Mouse (Mus musculus) lung, postnatal 0 days (tissue): Measurements from ENCODE around the gene Golgb1. TPM values are rescaled to one million over a fixed set of nuclear protein-coding genes. Genes with fewer than 3 reads are reported as not detected.

Experiments used
- ATAC-seq: fragments of 200-750 bp; cut with Nextera tagmentation; 2 replicates; pipeline ENCODE4 v1.8.0; 2017; ENCODE audit warnings: moderate library complexity
- DNase-seq: peaks from one replicate; pipeline ENCODE4 v3.0.0-alpha.2; 2016; ENCODE audit warnings: low spot score
- H3K27ac ChIP-seq: fragments of 300-500 bp; sonication (generic); 2 replicates; pipeline ENCODE4 v1.5.1; 2014; ENCODE audit warnings: antibody characterized with exemption, mild to moderate bottlenecking, low read length, mixed read lengths
- H3K27me3 ChIP-seq: fragments of 300-500 bp; sonication (generic); replicated peaks from 2 replicates; pipeline ENCODE4 v1.6.1; 2014; ENCODE audit warnings: low read length, mixed read lengths; ENCODE audit not compliant: insufficient read depth
- H3K36me3 ChIP-seq: fragments of 300-500 bp; sonication (generic); 2 replicates; pipeline ENCODE4 v1.6.1; 2014; ENCODE audit warnings: low read length, mixed read lengths; ENCODE audit not compliant: insufficient read depth
- H3K4me1 ChIP-seq: fragments of 300-500 bp; sonication (generic); 2 replicates; pipeline ENCODE4 v1.6.1; 2014; ENCODE audit warnings: antibody characterized with exemption, low read depth, low read length, mixed read lengths; ENCODE audit not compliant: insufficient read depth
- H3K4me2 ChIP-seq: fragments of 300-500 bp; sonication (generic); replicated peaks from 2 replicates; pipeline ENCODE4 v1.6.1; 2014; ENCODE audit warnings: low read depth, mild to moderate bottlenecking, low read length, moderate library complexity, mixed read lengths
- H3K4me3 ChIP-seq: fragments of 300-500 bp; sonication (generic); 2 replicates; pipeline ENCODE4 v1.5.1; 2014; ENCODE audit warnings: low read depth, low read length
- H3K9ac ChIP-seq: fragments of 300-500 bp; sonication (generic); replicated peaks from 2 replicates; pipeline ENCODE4 v1.6.1; 2014; ENCODE audit warnings: low read depth, mild to moderate bottlenecking
- H3K9me3 ChIP-seq: fragments of 300-500 bp; sonication (generic); 2 replicates; pipeline ENCODE4 v1.6.1; 2016; ENCODE audit warnings: low read length, mixed read lengths
- CTCF ChIP-seq: IDR thresholded peaks from 2 replicates; pipeline ENCODE4 v1.5.1; 2016; ENCODE audit warnings: antibody characterized with exemption, mild to moderate bottlenecking
- EP300 ChIP-seq: IDR thresholded peaks from 2 replicates; pipeline ENCODE4 v1.6.1; 2016; ENCODE audit warnings: antibody characterized with exemption, mild to moderate bottlenecking, control low read depth
- WGBS: fragments of 180-500 bp; shearing (Covaris S2); extraction: QIAGEN DNeasy Blood & Tissue Kit; methylation state at CpG from one replicate; pipeline ENCODE4 v1.1.7; 2014; 5-methylcytosine and 5-hydroxymethylcytosine counted together
- polyA plus RNA-seq: library from polyadenylated mRNA; unstranded; fragments of >200 nt; fragmentation: Nextera tagmentation; extraction: Ambion mirVana; gene quantifications from 2 replicates; pipeline ENCODE4 v1.2.1, GENCODE M21; 2015

The Golgb1 gene
- polyA plus RNA-seq, 1 experiment from 2014 or later = 114 TPM

- Histone ChIP-seq H3K9me3 (no peaks in the 10 kb centered on the region), H3K4me1 (no peaks in the 10 kb centered on the region), H3K4me2 (no peak overlapping the region), H3K36me3 (peaks cover 30% of the 10 kb centered on the region), H3K27me3 (no peaks in the 10 kb centered on the region), H3K9ac (no peak overlapping the region), H3K27ac (no peak overlapping the region), H3K4me3 (no peak overlapping the region)
- WGBS = 91% methylated on average over 8 of the region's 8 CpGs
- no peak for DNase-seq
- ATAC-seq = no peak
- TF ChIP-seq CTCF (no peak), EP300 (no peak)
These were observed 49.4 kb downstream of the Golgb1 start for GRCm38 (mm10) chr16:36924312-36924711.

GRCm38 (mm10) chr16:36925351-36925750 lies 50.4 kb downstream of the Golgb1 start:
- no peak overlapping the region for H3K27ac ChIP-seq
- no peak for ATAC-seq
- H3K4me3 ChIP-seq = no peak overlapping the region
- 84% methylated on average over 6 of the region's 6 CpGs for WGBS
- H3K36me3 ChIP-seq = peaks cover 28% of the 10 kb centered on the region
- H3K27me3 ChIP-seq = no peaks in the 10 kb centered on the region
- no peaks in the 10 kb centered on the region for H3K9me3 ChIP-seq
- no peak overlapping the region for H3K9ac ChIP-seq
- no peaks in the 10 kb centered on the region for H3K4me1 ChIP-seq
- no peak overlapping the region for H3K4me2 ChIP-seq
- no peak for DNase-seq
- TF ChIP-seq EP300 = no peak
- no peak for TF ChIP-seq CTCF

- DNase-seq (peak; percentile 28), ATAC-seq (no peak)
- 61% methylated on average over 6 of the region's 6 CpGs for WGBS
- H3K27ac ChIP-seq = no peak overlapping the region
- TF ChIP-seq EP300 (no peak), CTCF (no peak)
- no peaks in the 10 kb centered on the region for H3K9me3 ChIP-seq
- no peak overlapping the region for H3K4me3 ChIP-seq
- H3K27me3 ChIP-seq = no peaks in the 10 kb centered on the region
- peaks cover 28% of the 10 kb centered on the region for H3K36me3 ChIP-seq
- no peak overlapping the region for H3K9ac ChIP-seq
- H3K4me1 ChIP-seq = no peaks in the 10 kb centered on the region
- no peak overlapping the region for H3K4me2 ChIP-seq
These were observed 50.9 kb downstream of the Golgb1 start for GRCm38 (mm10) chr16:36925797-36926196.

- no peaks in the 10 kb centered on the region for H3K4me1 ChIP-seq
- H3K36me3 ChIP-seq = peaks cover 24% of the 10 kb centered on the region
- H3K27me3 ChIP-seq = no peaks in the 10 kb centered on the region
- H3K9me3 ChIP-seq = no peaks in the 10 kb centered on the region
- DNase-seq = no peak
- H3K9ac ChIP-seq = no peak overlapping the region
- no peak for TF ChIP-seq CTCF
- TF ChIP-seq EP300 = no peak
- no peak overlapping the region for H3K4me2 ChIP-seq
- no peak overlapping the region for H3K4me3 ChIP-seq
- WGBS = 90% methylated on average over 10 of the region's 10 CpGs
- H3K27ac ChIP-seq = no peak overlapping the region
- ATAC-seq = no peak
These were observed 51.8 kb downstream of the Golgb1 start for GRCm38 (mm10) chr16:36926514-36927447.

GRCm38 (mm10) chr16:36927495-36928105 lies 52.7 kb downstream of the Golgb1 start:
- 82% methylated on average over 10 of the region's 10 CpGs for WGBS
- DNase-seq (no peak), ATAC-seq (no peak)
- Histone ChIP-seq H3K9me3 (no peaks in the 10 kb centered on the region), H3K4me2 (no peak overlapping the region), H3K27ac (no peak overlapping the region), H3K4me1 (no peaks in the 10 kb centered on the region), H3K9ac (no peak overlapping the region), H3K27me3 (no peaks in the 10 kb centered on the region), H3K36me3 (peaks cover 24% of the 10 kb centered on the region), H3K4me3 (no peak overlapping the region)
- no peak for TF ChIP-seq EP300
- no peak for TF ChIP-seq CTCF

GRCm38 (mm10) chr16:36928106-36928500 lies 53.2 kb downstream of the Golgb1 start:
- 85% methylated on average over 8 of the region's 8 CpGs for WGBS
- TF ChIP-seq EP300 = no peak
- no peaks in the 10 kb centered on the region for H3K9me3 ChIP-seq
- H3K27me3 ChIP-seq = no peaks in the 10 kb centered on the region
- H3K9ac ChIP-seq = no peak overlapping the region
- no peak for DNase-seq
- no peak overlapping the region for H3K4me2 ChIP-seq
- H3K4me1 ChIP-seq = no peaks in the 10 kb centered on the region
- no peak for ATAC-seq
- H3K27ac ChIP-seq = no peak overlapping the region
- peaks cover 24% of the 10 kb centered on the region for H3K36me3 ChIP-seq
- no peak overlapping the region for H3K4me3 ChIP-seq
